Mouse (Mus musculus) kidney, adult 2 months (tissue): Measurements from ENCODE around the gene Slfn3. TPM values are rescaled to one million over a fixed set of nuclear protein-coding genes. Genes with fewer than 3 reads are reported as not detected.
"Not testable (repeated sequence)": the region's sequence is repeated elsewhere in the genome, so short reads cannot be mapped to it uniquely, and the experiment has no call there.

Experiments
- DNase-seq: peaks from one replicate; pipeline ENCODE4 v3.0.0; 2021
- H3K27ac ChIP-seq: fragments of 200-500 bp; 2 replicates; pipeline ENCODE4 v1.5.1; 2012; ENCODE audit warnings: low read depth, low read length, control low read depth, inconsistent platforms; ENCODE audit not compliant: insufficient read depth
- H3K27me3 ChIP-seq: fragments of 200-500 bp; replicated peaks from 2 replicates; pipeline ENCODE4 v1.6.1; 2012; ENCODE audit warnings: mild to moderate bottlenecking, moderate library complexity, low read length, inconsistent platforms; ENCODE audit not compliant: control insufficient read depth, insufficient read depth
- H3K36me3 ChIP-seq: fragments of 200-500 bp; 2 replicates; pipeline ENCODE4 v1.6.1; 2012; ENCODE audit warnings: mild to moderate bottlenecking, moderate library complexity, low read length, inconsistent platforms; ENCODE audit not compliant: control insufficient read depth, insufficient read depth
- H3K4me1 ChIP-seq: fragments of 200-500 bp; 2 replicates; pipeline ENCODE4 v1.6.1; 2011; ENCODE audit warnings: low read length; ENCODE audit not compliant: control insufficient read depth, insufficient read depth
- H3K4me3 ChIP-seq: fragments of 200-500 bp; 2 replicates; pipeline ENCODE4 v1.5.1; 2011; ENCODE audit warnings: mild to moderate bottlenecking, low read depth, low read length, control low read depth; ENCODE audit not compliant: insufficient read depth
- CTCF ChIP-seq: fragments of 200-500 bp; conservative IDR thresholded peaks from 2 replicates; pipeline ENCODE4 v1.5.1; 2011; ENCODE audit warnings: low read depth, mild to moderate bottlenecking, control low read depth, low read length, moderate library complexity, mixed read lengths; ENCODE audit not compliant: insufficient read depth, insufficient read length
- POLR2A ChIP-seq: fragments of 200-500 bp; IDR thresholded peaks from one replicate; pipeline ENCODE4 v1.6.1; 2011; ENCODE audit warnings: low read depth, low read length, control low read depth
- WGBS: fragments of 180-500 bp; shearing (Covaris S2); methylation state at CpG from one replicate; pipeline ENCODE4 v1.1.7; 2018; 5-methylcytosine and 5-hydroxymethylcytosine counted together
- polyA plus RNA-seq: library from polyadenylated mRNA; depleted of rRNA; stranded (reverse); fragments of >200 nt; gene quantifications from 2 replicates; pipeline ENCODE4 v1.2.3, GENCODE M21; 2012; rRNA removed

The Slfn3 gene
- polyA plus RNA-seq, 1 experiment, result 0.72 TPM

DNA sequence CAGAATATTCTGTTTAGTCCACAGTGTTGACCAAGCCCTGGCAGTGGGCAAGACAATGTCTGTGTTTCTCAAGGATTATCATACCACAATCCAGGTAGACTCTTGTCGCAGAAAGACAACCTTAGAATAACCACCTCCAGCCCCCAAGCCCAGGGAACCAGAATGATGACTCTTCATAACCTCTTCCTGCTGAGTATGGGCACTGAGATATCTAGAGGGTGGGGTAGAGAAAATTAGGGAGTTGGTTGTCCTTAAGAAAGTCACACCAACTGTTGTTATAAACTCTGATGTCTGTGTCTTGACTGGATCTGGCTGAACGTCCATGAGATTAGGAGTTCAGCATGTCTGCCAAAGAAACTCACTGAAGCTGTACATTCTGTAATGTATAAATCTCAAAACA is 47.3 kb downstream of the Slfn3 start:
- Histone ChIP-seq H3K4me1 (no peaks in the 10 kb centered on the region), H3K36me3 (no peaks in the 10 kb centered on the region), H3K4me3 (no peak overlapping the region), H3K27me3 (no peaks in the 10 kb centered on the region), H3K27ac (no peak overlapping the region)
- DNase-seq, result no peak
- WGBS, result 90% methylated on average over 2 of the region's 2 CpGs
- TF ChIP-seq CTCF (no peak), POLR2A (no peak)

DNA sequence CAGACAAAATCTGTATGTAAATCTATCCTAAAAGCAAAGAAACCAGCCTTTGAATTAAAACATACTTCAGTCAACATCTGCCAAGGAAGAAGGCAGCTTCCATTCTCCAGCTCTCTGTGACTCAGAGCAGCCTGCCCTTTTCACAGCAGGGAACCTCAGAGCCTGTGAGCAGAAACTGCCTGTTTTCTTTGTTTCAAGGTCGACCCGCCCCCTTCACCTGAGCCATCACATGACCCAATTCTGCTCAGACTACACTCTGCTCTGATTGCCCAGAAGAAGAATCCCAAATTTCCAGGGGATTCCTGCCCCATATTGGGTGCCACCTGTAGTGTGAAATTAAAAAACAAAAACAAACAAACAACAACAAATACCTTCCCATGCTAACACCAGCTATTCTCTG is 48.7 kb downstream of the Slfn3 start:
- WGBS, result 29% methylated on average over 2 of the region's 2 CpGs
- Histone ChIP-seq H3K4me1 (no peaks in the 10 kb centered on the region), H3K27me3 (no peaks in the 10 kb centered on the region), H3K27ac (no peak overlapping the region), H3K4me3 (no peak overlapping the region), H3K36me3 (no peaks in the 10 kb centered on the region)
- no peak for TF ChIP-seq CTCF
- TF ChIP-seq POLR2A, result no peak
- no peak for DNase-seq

DNA sequence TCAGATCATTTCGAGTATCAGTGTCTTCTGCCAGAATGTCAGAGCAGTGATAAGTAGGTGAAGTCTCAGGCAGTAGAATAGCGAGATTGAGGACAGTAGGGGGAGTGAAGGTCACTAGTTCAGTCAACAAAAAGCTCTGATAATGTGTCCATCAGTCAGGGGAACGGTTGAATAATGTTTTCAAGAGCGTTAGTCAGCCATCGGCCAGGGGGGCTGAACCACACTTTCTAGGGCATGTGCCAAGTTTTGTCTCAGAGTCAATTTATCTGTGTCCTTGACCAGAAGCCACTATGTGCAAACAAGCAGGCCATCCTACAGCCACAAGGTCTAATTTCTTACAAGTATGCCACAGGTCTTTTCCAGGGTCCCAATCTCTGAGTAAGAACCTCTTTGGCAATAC is 66.1 kb downstream of the Slfn3 start:
- H3K36me3 ChIP-seq, H3K27ac ChIP-seq, H3K27me3 ChIP-seq, H3K4me3 ChIP-seq, DNase-seq, H3K4me1 ChIP-seq: not testable (repeated sequence)
- WGBS, result 43% methylated on average over 5 of the region's 5 CpGs

DNA sequence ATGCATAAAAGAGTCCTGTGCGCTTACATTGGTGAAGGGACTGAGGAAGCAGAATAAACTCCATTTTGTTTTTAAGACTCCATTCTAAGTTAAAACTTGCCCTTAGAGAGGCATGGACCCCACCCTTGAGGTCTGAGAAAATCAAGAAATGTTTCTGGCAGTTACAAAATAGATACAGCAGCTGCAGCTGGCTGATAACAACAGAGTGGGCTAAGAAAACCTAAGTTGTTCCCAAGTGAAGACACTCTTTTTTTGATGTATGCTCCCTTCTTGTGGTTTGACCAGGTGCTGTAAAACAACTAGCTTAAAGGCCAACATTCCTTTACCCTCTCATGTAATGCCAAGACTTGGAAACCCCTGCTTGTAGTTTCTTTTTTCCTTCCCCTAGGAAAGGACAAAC is 71.5 kb downstream of the Slfn3 start:
- TF ChIP-seq POLR2A, result no peak
- no peak for TF ChIP-seq CTCF
- 98% methylated on average over 1 of the region's 1 CpGs for WGBS
- DNase-seq, result no peak
- Histone ChIP-seq H3K27me3 (no peaks in the 10 kb centered on the region), H3K36me3 (no peaks in the 10 kb centered on the region), H3K4me1 (no peaks in the 10 kb centered on the region), H3K4me3 (no peak overlapping the region), H3K27ac (no peak overlapping the region)

DNA sequence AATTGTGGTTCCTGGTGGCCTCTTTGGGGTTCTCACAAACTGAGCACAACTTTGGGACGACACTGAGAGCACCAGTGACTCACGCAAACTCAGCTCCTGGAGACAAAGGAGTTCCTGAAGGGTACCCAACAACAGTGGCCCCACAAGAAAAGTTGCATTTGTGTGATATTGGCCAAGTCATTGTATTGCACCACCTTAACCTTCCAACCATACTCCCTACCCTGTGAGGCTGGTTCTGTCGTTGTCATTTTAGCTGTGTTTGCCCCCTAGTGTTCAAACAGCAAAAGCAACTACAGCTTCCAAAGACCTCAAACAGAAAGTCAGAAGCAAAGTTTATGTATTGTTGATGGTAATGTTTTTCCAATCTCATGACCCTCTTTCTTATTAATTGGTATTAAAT is 72.0 kb downstream of the Slfn3 start:
- WGBS, result 63% methylated on average over 3 of the region's 3 CpGs
- Histone ChIP-seq H3K27ac (no peak overlapping the region), H3K4me1 (no peaks in the 10 kb centered on the region), H3K4me3 (no peak overlapping the region), H3K36me3 (no peaks in the 10 kb centered on the region), H3K27me3 (no peaks in the 10 kb centered on the region)
- no peak for DNase-seq
- TF ChIP-seq POLR2A (no peak), CTCF (0 out of 2 replicates have a peak, but pooled peaks have one; percentile 20)

Other genes with a start within 250 kb of the Slfn3 start
- gene Slfn5, start 240.0 kb upstream of the Slfn3 start, polyA plus RNA-seq, result 14.1 and 21.4 TPM in 2 replicates
- 0.18 and 0.36 TPM in 2 replicates for gene Slfn9, start 199.5 kb upstream of the Slfn3 start, polyA plus RNA-seq
- gene Slfn8, start 170.5 kb upstream of the Slfn3 start, polyA plus RNA-seq, result 0.37 and 1.3 TPM in 2 replicates
- 4.0 and 7.3 TPM in 2 replicates for gene Slfn2, start 126.2 kb upstream of the Slfn3 start, polyA plus RNA-seq
- 0.29 and 2.6 TPM in 2 replicates for gene Slfn1, start 74.5 kb upstream of the Slfn3 start, polyA plus RNA-seq
- 0.10 and 0.30 TPM in 2 replicates for gene Slfn4, start 16.1 kb upstream of the Slfn3 start, polyA plus RNA-seq
- gene Slfn14, start 95.4 kb downstream of the Slfn3 start, polyA plus RNA-seq, result 0.03 TPM in 1 of 2 replicates, not detected in the other
- 34.9 and 37.4 TPM in 2 replicates for gene Ap2b1, start 107.7 kb downstream of the Slfn3 start, polyA plus RNA-seq
- 11.4 and 11.8 TPM in 2 replicates for gene Pex12, start 111.3 kb downstream of the Slfn3 start, polyA plus RNA-seq
- 1.4 and 1.8 TPM in 2 replicates for gene Rasl10b, start 217.8 kb downstream of the Slfn3 start, polyA plus RNA-seq
- gene Gas2l2, start 238.1 kb downstream of the Slfn3 start, polyA plus RNA-seq, result not detected in 2 replicates
- gene 1700020L24Rik, start 246.3 kb downstream of the Slfn3 start, polyA plus RNA-seq, result 0.11 and 0.14 TPM in 2 replicates